Mouse (Mus musculus) embryonic facial prominence, embryonic 12.5 days (tissue): ENCODE results near the gene Lat. TPM values are rescaled to one million over a fixed set of nuclear protein-coding genes. Genes with fewer than 3 reads are reported as not detected.

Experiments used
- ATAC-seq: fragments of 200-750 bp; cut with Nextera tagmentation; 2 replicates; pipeline ENCODE4 v1.8.0; 2017; ENCODE audit not compliant: insufficient number of reproducible peaks, insufficient read depth, low FRiP score, low TSS enrichment
- H3K27ac ChIP-seq: fragments of 300-500 bp; sonication (generic); 2 replicates; pipeline ENCODE4 v1.5.1; 2016; ENCODE audit warnings: mild to moderate bottlenecking
- H3K27me3 ChIP-seq: fragments of 300-500 bp; sonication (generic); 2 replicates; pipeline ENCODE4 v1.6.1; 2016; ENCODE audit warnings: mild to moderate bottlenecking, moderate library complexity
- H3K36me3 ChIP-seq: fragments of 300-500 bp; sonication (generic); 2 replicates; pipeline ENCODE4 v1.6.1; 2016; ENCODE audit warnings: mild to moderate bottlenecking
- H3K4me1 ChIP-seq: fragments of 300-500 bp; sonication (generic); 2 replicates; pipeline ENCODE4 v1.6.1; 2016
- H3K4me2 ChIP-seq: fragments of 300-500 bp; sonication (generic); replicated peaks from 2 replicates; pipeline ENCODE4 v1.6.1; 2016; ENCODE audit warnings: mild to moderate bottlenecking, moderate library complexity
- H3K4me3 ChIP-seq: fragments of 300-500 bp; sonication (generic); 2 replicates; pipeline ENCODE4 v1.5.1; 2016; ENCODE audit warnings: mild to moderate bottlenecking
- H3K9ac ChIP-seq: fragments of 300-500 bp; sonication (generic); 2 replicates; pipeline ENCODE4 v1.6.1; 2016; ENCODE audit warnings: mild to moderate bottlenecking, moderate library complexity
- H3K9me3 ChIP-seq: fragments of 300-500 bp; sonication (generic); 2 replicates; pipeline ENCODE4 v1.6.1; 2016; ENCODE audit warnings: mild to moderate bottlenecking, moderate library complexity
- WGBS: fragments of 180-500 bp; shearing (Covaris S2); methylation state at CpG from one replicate; pipeline ENCODE4 v1.1.7; 2016; 5-methylcytosine and 5-hydroxymethylcytosine counted together
- polyA plus RNA-seq: library from polyadenylated mRNA; unstranded; fragments of >200 nt; fragmentation: Nextera tagmentation; extraction: Ambion mirVana; gene quantifications from 2 replicates; pipeline ENCODE4 v1.2.1, GENCODE M21; 2016

Gene Lat
- polyA plus RNA-seq, 1 experiment from 2014 or later = 2.8 TPM

DNA sequence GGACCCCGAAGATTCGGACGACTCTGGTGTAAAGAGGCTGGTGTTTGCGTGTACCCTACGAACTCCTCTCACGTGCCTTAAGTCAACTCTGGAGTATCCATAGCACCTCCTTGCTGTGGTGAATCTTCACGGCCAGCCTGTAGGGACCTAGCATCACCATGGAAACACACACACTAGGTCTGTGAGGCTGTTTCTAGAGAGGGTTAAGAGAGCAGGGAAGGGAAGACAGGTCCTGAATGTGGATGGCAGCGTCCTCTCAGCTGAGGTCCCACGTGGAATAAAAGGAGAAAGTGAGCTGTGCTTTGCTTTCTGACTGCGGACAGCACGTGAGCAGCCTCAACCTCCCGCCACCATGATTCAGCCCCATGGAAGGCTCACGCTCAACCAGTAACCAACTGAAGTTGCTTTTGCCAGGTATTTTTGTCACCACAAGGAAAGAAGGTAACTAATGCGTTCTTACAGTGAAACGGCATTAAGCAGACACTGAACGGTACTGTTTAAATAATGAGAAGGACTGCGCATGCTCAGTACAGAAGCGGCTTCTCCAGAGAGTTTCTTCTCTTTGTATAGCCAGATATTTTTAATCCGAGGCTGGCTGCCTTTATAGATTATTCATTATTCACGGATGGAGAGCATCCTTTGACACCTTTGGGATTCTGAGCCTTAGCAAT lies 18.5 kb downstream of the Lat start:
- H3K4me1 ChIP-seq = no peaks in the 10 kb centered on the region; the same call in 1 of the 2 replicates
- no peak overlapping the region for H3K9ac ChIP-seq
- H3K9me3 ChIP-seq = no peaks in the 10 kb centered on the region
- ATAC-seq = no peak
- no peaks in the 10 kb centered on the region for H3K27me3 ChIP-seq
- WGBS = 69% methylated on average over 20 of the region's 20 CpGs
- no peak overlapping the region for H3K27ac ChIP-seq
- H3K4me2 ChIP-seq = no peak overlapping the region
- H3K4me3 ChIP-seq = no peak overlapping the region
- H3K36me3 ChIP-seq = no peaks in the 10 kb centered on the region

DNA sequence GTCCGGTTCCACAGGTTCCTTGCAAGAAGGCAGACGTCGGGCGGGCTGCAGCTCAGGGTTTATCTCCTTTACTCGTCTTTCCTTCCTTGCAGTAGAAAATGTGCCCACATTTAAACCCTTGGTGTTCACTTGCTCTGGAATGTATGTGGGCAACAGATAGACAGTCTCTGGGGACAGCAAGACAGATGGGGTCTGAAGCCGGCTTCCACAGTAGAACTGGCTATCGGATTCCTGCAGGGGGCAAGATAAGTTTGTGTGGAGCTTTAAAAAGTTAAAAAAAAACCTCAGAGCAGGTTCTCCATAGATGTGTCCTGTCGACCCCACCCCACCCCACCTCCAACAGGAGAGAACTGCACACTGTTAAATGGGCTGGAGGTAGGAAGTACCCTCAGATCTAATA lies 21.1 kb downstream of the Lat start:
- 60% methylated on average over 8 of the region's 8 CpGs for WGBS
- Histone ChIP-seq H3K27me3 (no peaks in the 10 kb centered on the region), H3K9me3 (no peaks in the 10 kb centered on the region), H3K27ac (no peak overlapping the region), H3K36me3 (no peaks in the 10 kb centered on the region), H3K4me3 (no peak overlapping the region), H3K4me2 (no peak overlapping the region), H3K9ac (no peak overlapping the region), H3K4me1 (peaks cover 8% of the 10 kb centered on the region; the same call in 1 of the 2 replicates)
- no peak for ATAC-seq

DNA sequence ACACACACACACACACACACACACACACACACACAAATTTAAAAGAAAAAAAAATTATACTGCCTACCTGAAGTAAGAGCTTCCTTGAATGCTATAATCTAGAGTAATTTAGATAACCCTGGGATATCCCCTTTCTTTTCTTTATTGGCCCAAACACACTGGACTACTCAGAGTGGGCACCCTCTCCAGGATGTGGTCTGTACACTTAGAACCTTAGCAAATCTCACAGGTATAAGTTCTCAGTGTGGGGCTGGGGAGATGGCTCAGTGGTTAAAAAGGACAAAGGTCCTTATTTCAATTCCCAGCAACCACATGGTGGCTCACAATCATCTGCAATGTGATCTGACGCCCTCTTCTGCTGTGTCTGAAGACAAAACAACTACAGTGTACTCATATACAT lies 22.3 kb downstream of the Lat start:
- peaks cover 8% of the 10 kb centered on the region; the same call in 1 of the 2 replicates for H3K4me1 ChIP-seq
- H3K9me3 ChIP-seq = no peaks in the 10 kb centered on the region
- 44% methylated on average over 1 of the region's 1 CpGs for WGBS
- no peak overlapping the region for H3K4me3 ChIP-seq
- no peak for ATAC-seq
- no peak overlapping the region for H3K4me2 ChIP-seq
- H3K27ac ChIP-seq = no peak overlapping the region
- no peaks in the 10 kb centered on the region for H3K36me3 ChIP-seq
- H3K9ac ChIP-seq = no peak overlapping the region
- no peaks in the 10 kb centered on the region for H3K27me3 ChIP-seq

DNA sequence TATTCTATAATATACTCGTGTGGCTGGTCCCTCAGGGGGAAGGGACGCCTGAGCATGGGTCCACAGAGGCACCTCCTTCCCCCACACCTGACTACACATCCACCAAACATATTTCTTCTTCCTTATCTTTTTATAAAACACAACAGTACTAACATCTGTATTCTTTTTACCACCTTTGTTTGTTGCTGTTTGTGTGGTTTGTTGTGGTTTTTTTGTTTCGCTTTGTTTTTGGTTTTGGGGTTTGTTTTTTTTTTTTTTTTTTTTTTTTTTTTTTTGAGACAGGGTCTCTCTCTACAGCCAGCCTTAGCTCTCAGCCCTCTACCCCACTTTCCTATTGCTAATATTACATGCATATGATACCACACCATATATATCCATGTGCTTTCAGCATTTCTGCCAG lies 23.4 kb downstream of the Lat start:
- no peaks in the 10 kb centered on the region for H3K27me3 ChIP-seq
- no peak overlapping the region for H3K4me2 ChIP-seq
- no peak overlapping the region for H3K27ac ChIP-seq
- H3K4me1 ChIP-seq = peaks cover 8% of the 10 kb centered on the region; the same call in 1 of the 2 replicates
- 48% methylated on average over 3 of the region's 3 CpGs for WGBS
- ATAC-seq = no peak
- no peaks in the 10 kb centered on the region for H3K9me3 ChIP-seq
- no peaks in the 10 kb centered on the region for H3K36me3 ChIP-seq
- no peak overlapping the region for H3K9ac ChIP-seq
- no peak overlapping the region for H3K4me3 ChIP-seq

DNA sequence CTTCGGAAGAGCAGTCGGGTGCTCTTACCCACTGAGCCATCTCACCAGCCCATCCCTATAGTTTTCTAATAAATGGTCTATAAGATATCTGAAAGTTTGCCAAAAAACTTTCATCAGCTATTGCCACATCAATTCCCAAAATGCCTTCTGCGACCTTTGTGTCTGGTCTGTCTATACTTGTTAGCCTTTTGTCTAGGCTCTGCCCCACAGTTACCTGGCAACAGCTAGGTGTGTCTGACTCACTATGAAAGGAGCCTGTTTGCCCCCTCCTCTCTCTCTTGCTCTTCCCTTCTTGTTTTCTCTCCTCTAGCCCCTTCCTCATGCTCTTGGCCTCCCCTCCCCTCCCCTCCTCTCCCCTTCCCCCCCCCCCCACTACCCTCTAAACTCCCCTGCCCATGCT lies 23.8 kb downstream of the Lat start:
- no peak overlapping the region for H3K9ac ChIP-seq
- no peaks in the 10 kb centered on the region for H3K36me3 ChIP-seq
- peaks cover 8% of the 10 kb centered on the region; the same call in 1 of the 2 replicates for H3K4me1 ChIP-seq
- H3K27ac ChIP-seq = no peak overlapping the region
- H3K27me3 ChIP-seq = no peaks in the 10 kb centered on the region
- H3K9me3 ChIP-seq = no peaks in the 10 kb centered on the region
- no peak overlapping the region for H3K4me3 ChIP-seq
- ATAC-seq = no peak
- H3K4me2 ChIP-seq = no peak overlapping the region
- WGBS = 61% methylated on average over 3 of the region's 3 CpGs

DNA sequence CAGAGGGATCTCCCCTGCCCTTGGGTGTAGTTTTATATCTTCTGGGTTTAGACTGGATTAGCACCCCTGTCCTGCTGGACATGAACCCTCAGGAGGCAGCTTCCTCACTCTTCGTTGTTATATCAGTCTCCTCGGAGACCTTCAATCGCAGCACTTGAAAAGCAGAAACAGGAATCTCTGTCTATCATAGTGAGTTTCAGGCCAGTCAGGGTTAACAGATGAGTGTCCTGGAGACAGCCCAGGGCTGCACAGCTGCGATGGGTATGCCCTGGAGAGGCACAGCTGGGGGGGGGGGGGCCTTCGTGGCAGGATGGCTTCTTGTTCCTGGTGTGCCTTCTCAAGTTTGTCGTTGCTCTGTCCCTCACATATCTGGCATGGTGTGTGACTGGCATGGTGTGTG lies 28.5 kb downstream of the Lat start:
- H3K4me1 ChIP-seq = peaks cover 8% of the 10 kb centered on the region; the same call in 1 of the 2 replicates
- H3K9ac ChIP-seq = no peak overlapping the region
- no peaks in the 10 kb centered on the region for H3K9me3 ChIP-seq
- H3K4me2 ChIP-seq = no peak overlapping the region
- ATAC-seq = no peak
- no peaks in the 10 kb centered on the region for H3K36me3 ChIP-seq
- H3K4me3 ChIP-seq = no peak overlapping the region
- WGBS = 47% methylated on average over 6 of the region's 6 CpGs
- no peaks in the 10 kb centered on the region for H3K27me3 ChIP-seq
- no peak overlapping the region for H3K27ac ChIP-seq

DNA sequence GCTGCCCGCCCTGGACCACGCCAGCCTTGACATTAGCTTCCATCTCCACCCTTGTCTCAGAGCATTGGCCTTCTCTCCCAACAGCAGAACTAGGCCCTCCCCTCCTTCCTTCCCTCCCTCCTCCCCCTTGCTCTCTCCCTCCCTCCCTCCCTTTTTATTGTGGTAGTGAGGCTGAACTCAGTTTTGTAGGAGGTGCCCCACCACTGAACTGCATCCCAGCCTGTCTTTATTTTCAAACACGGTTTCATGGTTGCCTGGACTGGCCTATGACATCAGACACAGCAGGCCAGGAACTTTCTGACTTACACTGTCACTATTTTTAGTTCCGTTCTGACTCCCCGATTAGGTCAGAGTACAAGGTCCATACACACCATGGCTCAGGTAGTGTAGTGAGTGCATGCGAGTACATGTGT lies 29.2 kb downstream of the Lat start:
- Histone ChIP-seq H3K36me3 (no peaks in the 10 kb centered on the region), H3K27ac (no peak overlapping the region), H3K4me1 (peaks cover 8% of the 10 kb centered on the region; the same call in 1 of the 2 replicates), H3K9me3 (no peaks in the 10 kb centered on the region), H3K9ac (no peak overlapping the region), H3K4me3 (no peak overlapping the region), H3K27me3 (no peaks in the 10 kb centered on the region), H3K4me2 (no peak overlapping the region)
- ATAC-seq = no peak
- WGBS = 75% methylated on average over 6 of the region's 6 CpGs

DNA sequence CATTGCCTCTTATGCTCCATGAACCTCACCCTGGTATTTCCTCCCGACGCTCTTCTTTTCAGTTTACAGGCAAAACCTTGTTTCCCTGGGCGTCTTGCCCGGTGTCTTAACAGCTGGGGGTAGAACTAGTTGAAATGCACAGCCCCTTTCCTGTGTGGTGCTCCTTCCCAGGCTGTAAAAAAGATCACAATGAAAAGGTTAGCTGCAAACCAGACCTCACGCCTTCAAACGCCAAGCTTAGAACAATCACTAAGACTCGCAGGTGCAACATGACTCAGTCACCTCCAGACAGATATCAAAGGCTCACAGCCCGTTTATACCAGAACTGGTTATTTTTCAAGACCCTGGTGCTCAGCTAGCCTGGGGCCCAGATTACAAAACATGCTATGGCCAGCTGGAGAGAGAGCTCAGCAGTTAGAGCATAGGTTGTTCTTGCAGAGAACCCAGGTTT lies 29.8 kb downstream of the Lat start:
- Histone ChIP-seq H3K4me3 (no peak overlapping the region), H3K9ac (no peak overlapping the region), H3K4me2 (no peak overlapping the region), H3K27ac (no peak overlapping the region), H3K36me3 (no peaks in the 10 kb centered on the region), H3K9me3 (no peaks in the 10 kb centered on the region), H3K27me3 (no peaks in the 10 kb centered on the region), H3K4me1 (peaks cover 6% of the 10 kb centered on the region; the same call in 1 of the 2 replicates)
- 80% methylated on average over 8 of the region's 8 CpGs for WGBS
- no peak for ATAC-seq

DNA sequence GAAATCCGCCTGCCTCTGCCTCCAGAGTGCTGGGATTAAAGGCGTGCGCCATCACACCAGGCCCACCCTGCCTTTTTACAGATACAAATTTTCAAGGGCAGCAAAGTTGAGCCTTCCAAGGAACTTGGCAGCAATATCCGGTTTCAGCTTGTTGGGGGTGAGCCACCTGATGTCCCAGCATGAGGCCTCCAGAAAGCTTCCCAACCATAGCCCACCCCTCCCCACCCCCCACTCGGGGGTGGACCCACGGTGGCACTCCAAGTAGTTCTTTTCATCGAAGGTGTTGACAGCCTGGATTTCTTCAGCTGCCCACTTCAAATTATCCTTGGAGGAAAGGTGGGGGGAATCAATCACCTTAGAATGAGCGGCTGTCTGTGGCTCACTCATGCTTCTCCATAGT lies 30.5 kb downstream of the Lat start:
- Histone ChIP-seq H3K27me3 (no peaks in the 10 kb centered on the region), H3K4me1 (no peaks in the 10 kb centered on the region; the same call in 1 of the 2 replicates), H3K36me3 (no peaks in the 10 kb centered on the region), H3K4me2 (no peak overlapping the region), H3K9ac (no peak overlapping the region), H3K27ac (no peak overlapping the region), H3K4me3 (no peak overlapping the region), H3K9me3 (no peaks in the 10 kb centered on the region)
- 81% methylated on average over 8 of the region's 8 CpGs for WGBS
- ATAC-seq = no peak

DNA sequence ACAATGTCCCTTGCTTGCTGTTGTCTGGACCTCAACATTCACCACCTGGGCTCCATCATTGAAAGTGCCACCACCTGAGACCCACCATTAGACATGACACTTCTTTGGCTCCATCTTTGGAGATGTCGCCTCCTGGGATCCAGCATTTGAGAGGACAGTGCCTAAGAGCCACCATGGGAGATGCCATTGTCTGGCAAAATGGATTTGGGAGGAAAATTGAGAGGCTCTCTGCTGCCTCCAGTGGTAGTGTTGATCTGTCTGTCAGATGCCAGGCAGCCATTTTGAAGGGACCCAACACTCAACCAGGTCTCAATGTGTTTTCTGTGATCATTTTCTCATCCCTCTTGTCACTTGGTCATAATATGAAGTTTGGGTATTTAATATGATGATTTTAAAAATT lies 33.8 kb downstream of the Lat start:
- Histone ChIP-seq H3K4me2 (no peak overlapping the region), H3K36me3 (no peaks in the 10 kb centered on the region), H3K4me1 (no peaks in the 10 kb centered on the region; the same call in 1 of the 2 replicates), H3K27ac (no peak overlapping the region), H3K4me3 (no peak overlapping the region), H3K27me3 (no peaks in the 10 kb centered on the region), H3K9ac (no peak overlapping the region), H3K9me3 (no peaks in the 10 kb centered on the region)
- WGBS = 83% methylated on average over 1 of the region's 1 CpGs
- ATAC-seq = no peak

DNA sequence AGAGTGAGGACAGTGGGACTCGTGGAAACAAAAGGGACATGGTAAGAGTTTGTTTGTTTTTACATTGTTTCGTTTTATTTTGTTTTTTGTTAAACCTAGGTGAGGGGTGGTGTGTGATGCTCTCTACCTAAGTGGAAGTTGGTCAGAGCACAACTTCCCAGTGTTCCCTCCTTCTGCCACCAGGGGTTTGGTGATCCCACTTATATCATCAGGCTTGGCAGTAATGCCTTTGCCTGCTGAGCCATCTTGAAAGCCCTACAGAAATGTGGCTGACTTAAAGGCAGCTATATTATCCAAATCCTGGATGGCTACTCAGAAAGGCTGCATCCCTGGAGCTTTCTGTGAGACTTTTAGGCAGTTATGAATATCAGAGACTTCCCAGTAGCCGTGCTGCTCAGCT lies 36.7 kb downstream of the Lat start:
- Histone ChIP-seq H3K9ac (no peak overlapping the region), H3K4me3 (no peak overlapping the region), H3K27me3 (no peaks in the 10 kb centered on the region), H3K27ac (no peak overlapping the region), H3K4me2 (no peak overlapping the region), H3K9me3 (no peaks in the 10 kb centered on the region), H3K36me3 (no peaks in the 10 kb centered on the region), H3K4me1 (no peaks in the 10 kb centered on the region)
- WGBS = 73% methylated on average over 3 of the region's 3 CpGs
- no peak for ATAC-seq

DNA sequence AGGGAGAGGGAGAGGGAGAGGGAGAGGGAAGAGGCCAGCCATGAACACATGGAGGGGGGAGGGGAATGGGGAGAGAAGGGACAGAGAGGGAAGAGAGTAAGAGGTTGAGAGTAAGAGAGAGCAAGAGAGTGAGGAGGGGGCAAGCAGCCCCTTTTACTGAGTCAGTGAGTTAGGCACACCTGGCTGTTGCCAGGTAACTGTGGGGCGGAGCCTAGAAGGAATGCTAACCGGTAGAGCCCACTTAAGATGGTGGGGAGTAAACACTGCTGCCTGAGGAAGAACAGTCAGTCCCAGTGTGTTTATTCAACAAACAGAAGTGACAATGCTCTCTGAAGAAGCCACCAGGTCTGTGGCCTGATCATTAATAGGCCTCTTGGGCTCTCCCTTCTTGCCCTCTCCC lies 38.7 kb downstream of the Lat start:
- Histone ChIP-seq H3K9me3 (no peaks in the 10 kb centered on the region), H3K4me2 (no peak overlapping the region), H3K4me3 (no peak overlapping the region), H3K27ac (no peak overlapping the region), H3K9ac (no peak overlapping the region), H3K36me3 (no peaks in the 10 kb centered on the region), H3K27me3 (no peaks in the 10 kb centered on the region), H3K4me1 (no peaks in the 10 kb centered on the region)
- ATAC-seq = no peak
- 54% methylated on average over 2 of the region's 2 CpGs for WGBS
